In genomic region chr1:88357458-88358090, GRCm38 (mm10) we compare ENCODE assay signal across 8 mouse cellular contexts. TPM values are rescaled to one million over a fixed set of nuclear protein-coding genes. Genes with fewer than 3 reads are reported as not detected.
DNase-seq lines count a peak whose midpoint lies in the region; ATAC-seq and TF ChIP-seq lines count a peak whose summit lies in the region.

No protein-coding gene starts in this region.

- H3K4me1 ChIP-seq in kidney, embryonic 16.5 days (ENCODE audit: insufficient read depth, low read length): peaks cover 5% of the 10 kb centered on the region; the same call in 1 of the 2 replicates
- no peaks in the 10 kb centered on the region for H3K4me1 ChIP-seq in limb, embryonic 15.5 days
- no peaks in the 10 kb centered on the region for H3K4me1 ChIP-seq in neural tube, embryonic 11.5 days (ENCODE audit: control insufficient read depth, insufficient read depth, low read length)

- H3K36me3 ChIP-seq in kidney, embryonic 16.5 days (ENCODE audit: insufficient read depth, low read length): no peaks in the 10 kb centered on the region
- H3K36me3 ChIP-seq in limb, embryonic 15.5 days: no peaks in the 10 kb centered on the region
- H3K36me3 ChIP-seq in neural tube, embryonic 11.5 days (ENCODE audit: control insufficient read depth, insufficient read depth, low read length): no peaks in the 10 kb centered on the region

- H3K27ac ChIP-seq in kidney, embryonic 16.5 days (ENCODE audit: low read length): no peak overlapping the region
- H3K27ac ChIP-seq in limb, embryonic 15.5 days: no peak overlapping the region
- H3K27ac ChIP-seq in neural tube, embryonic 11.5 days (ENCODE audit: low read depth, low read length): no peak overlapping the region

- no peak overlapping the region for H3K4me2 ChIP-seq in kidney, embryonic 16.5 days (replicated peaks; ENCODE audit: low read depth, low read length)
- H3K4me2 ChIP-seq in limb, embryonic 15.5 days: no peak overlapping the region
- no peak overlapping the region for H3K4me2 ChIP-seq in neural tube, embryonic 11.5 days (ENCODE audit: low read depth)

- in situ Hi-C loops in Patski (cut with MboI; ENCODE audit: low pct_unique_long_range_greater_than_20kb): loop anchor here (5.0 to 10.0 kb wide), 5 partner anchors 65 to 837 kb away; no protein-coding TSS in a partner anchor

- peak; percentile 20 for DNase-seq in A20 (ENCODE audit: low read depth, low spot score)
- peak; percentile 77 for DNase-seq in Patski (ENCODE audit: low read depth, low spot score)
- DNase-seq in cerebellum, postnatal 4 days (ENCODE audit: low spot score in 2 of 2): peak; percentile 51 to 74
- peak; percentile 10 for DNase-seq in gonadal fat pad, adult 2 months (ENCODE audit: low read depth)
- peak; percentile 75 for DNase-seq in neural tube, embryonic 11.5 days (ENCODE audit: low spot score)
- DNase-seq in thymus, postnatal 4 days: peak; percentile 60

- ATAC-seq in Patski: peak; percentile 58
- peak; percentile 65 for ATAC-seq in kidney, embryonic 16.5 days (ENCODE audit: low FRiP score, low TSS enrichment)
- ATAC-seq in limb, embryonic 15.5 days (ENCODE audit: insufficient number of reproducible peaks, low FRiP score, low TSS enrichment, low read depth): peak; percentile 65; the same call in 1 of the 2 replicates
- no peak for ATAC-seq in neural tube, embryonic 11.5 days (ENCODE audit: insufficient read depth, low FRiP score, low TSS enrichment)

- CTCF ChIA-PET in Patski (lab: Charles Lee): interaction anchor here (0.7 to 2.1 kb wide), 8 partner anchors 10 to 388 kb away, joined by 3 to 14 read pairs (median 3); no protein-coding TSS in a partner anchor

- H3K4me3 ChIP-seq in kidney, embryonic 16.5 days (ENCODE audit: low read length): no peak overlapping the region
- H3K4me3 ChIP-seq in limb, embryonic 15.5 days: no peak overlapping the region
- H3K4me3 ChIP-seq in neural tube, embryonic 11.5 days (ENCODE audit: low read depth, low read length): no peak overlapping the region

- POLR2A ChIA-PET in Patski (lab: Charles Lee): no interaction called here

- no peaks in the 10 kb centered on the region for H3K27me3 ChIP-seq in Patski
- H3K27me3 ChIP-seq in kidney, embryonic 16.5 days (ENCODE audit: insufficient read depth, low read length): no peaks in the 10 kb centered on the region
- H3K27me3 ChIP-seq in limb, embryonic 15.5 days: no peaks in the 10 kb centered on the region
- no peaks in the 10 kb centered on the region for H3K27me3 ChIP-seq in neural tube, embryonic 11.5 days (ENCODE audit: control insufficient read depth, insufficient read depth, low read length)

- WGBS in kidney, embryonic 16.5 days: 53% methylated on average over 6 of the region's 6 CpGs
- 46% methylated on average over 6 of the region's 6 CpGs for WGBS in limb, embryonic 15.5 days
- 54% methylated on average over 6 of the region's 6 CpGs for WGBS in neural tube, embryonic 11.5 days

- H3K9ac ChIP-seq in kidney, embryonic 16.5 days (replicated peaks; ENCODE audit: low read length): no peak overlapping the region
- no peak overlapping the region for H3K9ac ChIP-seq in limb, embryonic 15.5 days
- H3K9ac ChIP-seq in neural tube, embryonic 11.5 days (ENCODE audit: low read length): no peak overlapping the region; the same call in 1 of the 2 replicates

- TF ChIP-seq CTCF in Patski (IDR thresholded peaks at IDR 0.05): peak; percentile 85

- H3K9me3 ChIP-seq in kidney, embryonic 16.5 days (ENCODE audit: low read length): no peaks in the 10 kb centered on the region
- H3K9me3 ChIP-seq in limb, embryonic 15.5 days: no peaks in the 10 kb centered on the region
- no peaks in the 10 kb centered on the region for H3K9me3 ChIP-seq in neural tube, embryonic 11.5 days (ENCODE audit: control insufficient read depth, low read length)

RNA-seq across cellular contexts. Expression of gene Spp2, which starts 49.2 kb away (rescaled TPM):
- polyA plus RNA-seq in Patski (2021): 0.09 TPM
- polyA plus RNA-seq in gonadal fat pad, adult 2 months (2012; rRNA removed): 0.46 TPM in 1 of 2 replicates, not detected in the other
- polyA plus RNA-seq in kidney, embryonic 16.5 days (2015; fragmentation: Nextera tagmentation; extraction: Ambion mirVana): 111 and 141 TPM in 2 replicates
- 0.54 TPM in 1 of 2 replicates, not detected in the other for polyA plus RNA-seq in limb, embryonic 15.5 days (2015; fragmentation: Nextera tagmentation; extraction: Ambion mirVana)
- not detected in 2 replicates for polyA plus RNA-seq in neural tube, embryonic 11.5 days (2014; fragmentation: Nextera tagmentation; extraction: Ambion mirVana)

Comparison
In these comparisons a context has a peak if more than half of its experiments do, and no peak if none do; other contexts are left out.
1. DNase-seq: peak in every context shown above with its lines; median percentile 77 in Patski; 75 in neural tube, embryonic 11.5 days; 62 in cerebellum, postnatal 4 days; 60 in thymus, postnatal 4 days; 20 in A20; 10 in gonadal fat pad, adult 2 months.
2. RNA of gene Spp2, which starts 49.2 kb away (polyA plus RNA-seq): 111 to 141 TPM in kidney, embryonic 16.5 days; 0.54 TPM in limb, embryonic 15.5 days, not detected in neural tube, embryonic 11.5 days, 0.09 TPM in Patski (single experiment) and 0.46 TPM in gonadal fat pad, adult 2 months; every median in the first group is over 10 times any median in the second.